Mouse (Mus musculus) C2C12 (cell line): Measurements from ENCODE around the gene Cadm1.

Source experiments
- CTCF ChIP-seq: IDR thresholded peaks from one replicate; pipeline ENCODE4 v1.5.1; 2011; ENCODE audit not compliant: control insufficient read depth, insufficient read depth, insufficient read length
- MYOG ChIP-seq: IDR thresholded peaks from one replicate; pipeline ENCODE4 v1.6.1; 2011; ENCODE audit not compliant: control insufficient read depth, insufficient read length; ENCODE audit errors: extremely low read depth

DNA sequence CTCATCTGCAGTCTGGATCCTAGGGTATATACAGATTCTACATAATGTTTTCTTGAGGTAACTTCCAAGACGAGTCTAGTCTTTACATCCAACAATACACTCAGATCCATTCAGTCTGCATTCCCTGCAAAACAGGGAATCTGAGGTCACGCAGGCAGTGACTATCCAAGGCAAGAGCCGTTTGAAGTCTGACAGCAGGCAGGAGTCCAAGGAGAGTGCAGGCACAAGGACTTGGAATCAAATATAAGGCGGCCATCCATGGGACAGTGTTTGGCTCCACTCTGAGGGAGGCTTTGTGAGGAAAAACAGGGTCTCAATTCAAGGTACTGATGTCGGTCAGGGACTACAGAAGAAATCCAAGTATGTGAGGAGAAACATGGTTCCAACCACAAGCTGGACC lies 45.5 kb upstream of the Cadm1 start:
- TF ChIP-seq MYOG (no peak), CTCF (no peak)
